ENCODE assay signal across 7 mouse cellular contexts in the genomic region with DNA sequence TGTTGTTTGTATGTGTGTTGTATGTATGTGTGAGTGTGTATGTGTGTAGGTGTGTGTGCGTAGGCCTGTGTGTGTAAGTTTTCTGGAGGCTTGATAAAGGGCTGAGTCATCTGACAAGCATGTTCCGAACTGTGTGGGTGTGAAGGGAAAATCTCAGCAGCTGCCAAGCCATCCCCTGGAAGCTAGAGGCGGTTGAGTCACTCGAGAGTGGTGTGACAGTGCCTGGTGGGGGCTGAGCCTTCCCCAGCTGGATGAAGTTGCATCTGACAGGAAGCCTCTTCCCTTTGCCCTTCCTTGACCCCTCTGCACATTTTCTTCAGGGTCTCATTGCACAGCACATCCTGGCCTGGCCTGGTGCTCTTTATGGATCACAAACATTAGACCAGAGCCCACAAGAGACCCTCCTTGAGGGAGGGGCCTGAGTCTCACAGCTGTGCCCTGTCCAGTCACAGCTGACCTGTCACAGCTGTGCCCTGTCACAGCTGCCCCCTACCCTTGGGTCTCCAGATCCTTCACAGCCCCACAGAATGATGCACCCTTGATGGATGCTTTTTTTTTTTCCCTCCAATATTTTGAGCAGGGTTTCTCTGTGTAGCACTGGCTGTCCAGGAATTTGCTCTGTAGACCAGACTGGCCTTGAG. TPM values are rescaled to one million over a fixed set of nuclear protein-coding genes. Genes with fewer than 3 reads are reported as not detected.
A peak's percentile ranks its signal among the peaks of the same experiment; 100 is the strongest.
DNase-seq lines count a peak whose midpoint lies in the region; ATAC-seq lines count a peak whose summit lies in the region.

No protein-coding gene starts in this region.

- H3K27me3 ChIP-seq in intestine, embryonic 15.5 days (replicated peaks) = no peaks in the 10 kb centered on the region
- no peaks in the 10 kb centered on the region for H3K27me3 ChIP-seq in lung, embryonic 16.5 days (ENCODE audit: control insufficient read depth, insufficient read depth, low read depth, low read length)

- DNase-seq in 416B (ENCODE audit: low read depth) = peak; percentile 57
- peak; percentile 51 for DNase-seq in CD4-positive, CD25-positive, alpha-beta regulatory T cell, adult 2 months (ENCODE audit: low read depth, low spot score)
- DNase-seq in gastrocnemius, adult 8-10 months (ENCODE audit: low spot score in 2 of 2) = peak; percentile 45 to 58
- no peak for DNase-seq in T-cell, adult 2 months (ENCODE audit: low spot score)

- H3K36me3 ChIP-seq in intestine, embryonic 15.5 days = peaks cover 25% of the 10 kb centered on the region
- H3K36me3 ChIP-seq in lung, embryonic 16.5 days (ENCODE audit: control insufficient read depth, insufficient read depth, low read length) = peaks cover 21% of the 10 kb centered on the region

- no peaks in the 10 kb centered on the region for H3K9me3 ChIP-seq in intestine, embryonic 15.5 days
- 0 out of 2 replicates have a peak, but pooled peaks cover 3% of the 10 kb centered on the region for H3K9me3 ChIP-seq in lung, embryonic 16.5 days (ENCODE audit: control insufficient read depth, low read length)

- H3K4me3 ChIP-seq in intestine, embryonic 15.5 days (replicated peaks) = no peak overlapping the region
- H3K4me3 ChIP-seq in lung, embryonic 16.5 days (ENCODE audit: low read length) = no peak overlapping the region

- 0 out of 2 replicates have a peak, but pooled peaks cover 2% of the 10 kb centered on the region for H3K4me1 ChIP-seq in intestine, embryonic 15.5 days (replicated peaks)
- peaks cover 8% of the 10 kb centered on the region; the same call in 1 of the 2 replicates for H3K4me1 ChIP-seq in lung, embryonic 16.5 days (replicated peaks; ENCODE audit: control insufficient read depth, insufficient read depth, low read length)

- H3K4me2 ChIP-seq in intestine, embryonic 15.5 days (replicated peaks) = no peak overlapping the region
- H3K4me2 ChIP-seq in lung, embryonic 16.5 days (ENCODE audit: low read depth, low read length) = no peak overlapping the region

- WGBS in intestine, embryonic 15.5 days = 42% methylated on average over 4 of the region's 4 CpGs
- WGBS in lung, embryonic 16.5 days = 31% methylated on average over 4 of the region's 4 CpGs

- H3K27ac ChIP-seq in intestine, embryonic 15.5 days = 0 out of 2 replicates have a peak overlapping the region, but pooled peaks have one; percentile 32
- H3K27ac ChIP-seq in lung, embryonic 16.5 days (ENCODE audit: low read length) = peak overlapping the region; percentile 11; the same call in 1 of the 2 replicates

- 0 out of 2 replicates have a peak, but pooled peaks have one; percentile 53 for ATAC-seq in intestine, embryonic 15.5 days
- ATAC-seq in lung, embryonic 16.5 days (ENCODE audit: low read depth) = peak; percentile 94
- ATAC-seq in erythroblast, adult 5-6 weeks (replicated peaks; ENCODE audit: low FRiP score, poor library complexity, severe bottlenecking) = no peak

- H3K9ac ChIP-seq in intestine, embryonic 15.5 days = no peak overlapping the region
- no peak overlapping the region for H3K9ac ChIP-seq in lung, embryonic 16.5 days (ENCODE audit: low read length)

RNA-seq across cellular contexts. Expression of a gene that starts 30.6 kb away (rescaled TPM):
- 1 to 10 TPM; 1.5 to 3.7 (median 2.6) TPM for total RNA-seq in gastrocnemius, adult 8-10 months (2022)
- polyA plus RNA-seq in intestine, embryonic 15.5 days (2015; fragmentation: Nextera tagmentation; extraction: Ambion mirVana) = 19.6 and 21.3 TPM in 2 replicates
- 21.9 and 23.4 TPM in 2 replicates for polyA plus RNA-seq in lung, embryonic 16.5 days (2015; fragmentation: Nextera tagmentation; extraction: Ambion mirVana)
- total RNA-seq in erythroblast, adult 5-6 weeks (2015; ENCODE audit: low replicate concordance) = 8.2 TPM in 1 of 2 replicates, not detected in the other
- total RNA-seq in erythroblast, adult 5-6 weeks (2017; ENCODE audit: low replicate concordance) = 1.5 and 2.6 TPM in 2 replicates
